Mouse (Mus musculus): ENCODE data around the gene Tmem170b. TPM values are rescaled to one million over a fixed set of nuclear protein-coding genes. Genes with fewer than 3 reads are reported as not detected.

Tmem170b gene
- polyA plus RNA-seq (2015; fragmentation: Nextera tagmentation; extraction: Ambion mirVana): 6.6 and 8.3 TPM in 2 replicates

GRCm38 (mm10) chr13:41605099-41606010 is at the start of gene Tmem170b:
Tmem170b (plus strand) TSS chr13:41605907.

Other genes with a start within 250 kb of the Tmem170b start
- 9.2 and 16.1 TPM in 2 replicates for gene Nedd9, start 118.5 kb upstream of the Tmem170b start, polyA plus RNA-seq (2015; fragmentation: Nextera tagmentation; extraction: Ambion mirVana)
- 2.4 and 3.8 TPM in 2 replicates for gene Adtrp, start 241.8 kb downstream of the Tmem170b start, polyA plus RNA-seq (2015; fragmentation: Nextera tagmentation; extraction: Ambion mirVana)

Measured in adrenal gland, postnatal 0 days (tissue).